Comparison of ENCODE assay signal across 12 mouse cellular contexts in genomic region chr17:45913671-45914070, GRCm38 (mm10).
"Had no signal": no experiment of that assay in that cellular context is flagged by ENCODE, and none has a peak within 500 bp of the region (broad histone marks: within the 10 kb centered on the region; RNA-seq: fewer than 3 reads in every experiment).

No protein-coding gene starts in this region.

- DNase-seq: left cerebral cortex, postnatal 4 days; liver; liver, embryonic 13.5 days; liver, postnatal 0 days; lung, adult 18-20 months; lung, adult 2 months; lung, embryonic 14.5 days; lung, postnatal 10 days; lung, postnatal 14 days; lung, postnatal 36 days; lung, postnatal 4 days; midbrain, embryonic 14.5 days had no signal
